Mouse (Mus musculus) embryonic facial prominence, embryonic 12.5 days (tissue): ENCODE measurements around the gene Ccp110. TPM values are rescaled to one million over a fixed set of nuclear protein-coding genes. Genes with fewer than 3 reads are reported as not detected.

Experiments
- ATAC-seq: fragments of 200-750 bp; cut with Nextera tagmentation; 2 replicates; pipeline ENCODE4 v1.8.0; 2017; ENCODE audit not compliant: insufficient number of reproducible peaks, insufficient read depth, low FRiP score, low TSS enrichment
- H3K27ac ChIP-seq: fragments of 300-500 bp; sonication (generic); 2 replicates; pipeline ENCODE4 v1.5.1; 2016; ENCODE audit warnings: mild to moderate bottlenecking
- H3K27me3 ChIP-seq: fragments of 300-500 bp; sonication (generic); 2 replicates; pipeline ENCODE4 v1.6.1; 2016; ENCODE audit warnings: mild to moderate bottlenecking, moderate library complexity
- H3K36me3 ChIP-seq: fragments of 300-500 bp; sonication (generic); 2 replicates; pipeline ENCODE4 v1.6.1; 2016; ENCODE audit warnings: mild to moderate bottlenecking
- H3K4me1 ChIP-seq: fragments of 300-500 bp; sonication (generic); 2 replicates; pipeline ENCODE4 v1.6.1; 2016
- H3K4me2 ChIP-seq: fragments of 300-500 bp; sonication (generic); replicated peaks from 2 replicates; pipeline ENCODE4 v1.6.1; 2016; ENCODE audit warnings: mild to moderate bottlenecking, moderate library complexity
- H3K4me3 ChIP-seq: fragments of 300-500 bp; sonication (generic); 2 replicates; pipeline ENCODE4 v1.5.1; 2016; ENCODE audit warnings: mild to moderate bottlenecking
- H3K9ac ChIP-seq: fragments of 300-500 bp; sonication (generic); 2 replicates; pipeline ENCODE4 v1.6.1; 2016; ENCODE audit warnings: mild to moderate bottlenecking, moderate library complexity
- H3K9me3 ChIP-seq: fragments of 300-500 bp; sonication (generic); 2 replicates; pipeline ENCODE4 v1.6.1; 2016; ENCODE audit warnings: mild to moderate bottlenecking, moderate library complexity
- WGBS: fragments of 180-500 bp; shearing (Covaris S2); methylation state at CpG from one replicate; pipeline ENCODE4 v1.1.7; 2016; 5-methylcytosine and 5-hydroxymethylcytosine counted together
- polyA plus RNA-seq: library from polyadenylated mRNA; unstranded; fragments of >200 nt; fragmentation: Nextera tagmentation; extraction: Ambion mirVana; gene quantifications from 2 replicates; pipeline ENCODE4 v1.2.1, GENCODE M21; 2016

Ccp110 gene
- polyA plus RNA-seq, 1 experiment from 2014 or later: 34.3 TPM

DNA sequence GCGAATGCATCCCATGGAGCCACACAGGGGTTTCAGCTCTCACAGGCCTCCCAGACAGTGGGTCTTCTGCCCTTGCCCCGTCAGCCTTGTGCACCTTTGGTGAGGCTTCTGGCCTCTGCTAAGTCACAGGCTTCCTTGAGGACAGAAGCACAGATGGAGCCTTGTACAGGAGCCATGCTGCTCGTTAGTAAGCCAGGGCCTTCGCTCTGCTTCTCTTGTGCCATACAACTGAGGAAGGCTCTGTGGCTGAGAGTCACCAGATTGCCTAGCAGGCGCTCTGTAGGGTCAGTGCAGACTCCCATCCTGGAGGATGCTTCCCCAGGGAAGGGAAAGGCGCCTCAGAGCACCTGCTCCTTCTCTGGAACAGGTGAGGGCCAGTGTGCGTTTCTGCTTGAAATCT lies 63.6 kb downstream of the Ccp110 start:
- no peaks in the 10 kb centered on the region for H3K27me3 ChIP-seq
- no peak overlapping the region for H3K9ac ChIP-seq
- 80% methylated on average over 7 of the region's 7 CpGs for WGBS
- peaks cover 32% of the 10 kb centered on the region for H3K36me3 ChIP-seq
- ATAC-seq: 0 out of 2 replicates have a peak, but pooled peaks have one; percentile 45
- H3K9me3 ChIP-seq: no peaks in the 10 kb centered on the region
- H3K4me1 ChIP-seq: no peaks in the 10 kb centered on the region
- H3K4me3 ChIP-seq: no peak overlapping the region
- no peak overlapping the region for H3K27ac ChIP-seq
- no peak overlapping the region for H3K4me2 ChIP-seq

DNA sequence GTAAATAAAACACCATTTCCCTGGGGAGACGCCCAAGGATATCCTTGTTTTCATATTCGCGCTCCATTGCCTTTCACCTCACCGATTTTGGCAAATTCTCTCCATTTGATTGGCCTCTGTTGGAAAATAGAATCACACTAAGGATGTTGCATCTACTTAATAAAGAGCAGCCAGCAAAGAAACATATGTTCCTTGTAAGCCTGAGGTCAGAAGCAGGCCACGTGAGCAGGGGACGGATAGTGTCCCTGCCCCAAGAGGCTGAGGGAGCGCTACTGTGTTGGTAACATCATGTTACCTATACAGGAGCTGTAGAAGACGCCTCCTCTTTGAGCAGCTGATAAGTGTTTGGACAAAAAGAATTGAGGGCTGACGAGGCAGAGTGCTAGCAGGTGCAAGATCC lies 64.1 kb downstream of the Ccp110 start:
- H3K9me3 ChIP-seq: no peaks in the 10 kb centered on the region

DNA sequence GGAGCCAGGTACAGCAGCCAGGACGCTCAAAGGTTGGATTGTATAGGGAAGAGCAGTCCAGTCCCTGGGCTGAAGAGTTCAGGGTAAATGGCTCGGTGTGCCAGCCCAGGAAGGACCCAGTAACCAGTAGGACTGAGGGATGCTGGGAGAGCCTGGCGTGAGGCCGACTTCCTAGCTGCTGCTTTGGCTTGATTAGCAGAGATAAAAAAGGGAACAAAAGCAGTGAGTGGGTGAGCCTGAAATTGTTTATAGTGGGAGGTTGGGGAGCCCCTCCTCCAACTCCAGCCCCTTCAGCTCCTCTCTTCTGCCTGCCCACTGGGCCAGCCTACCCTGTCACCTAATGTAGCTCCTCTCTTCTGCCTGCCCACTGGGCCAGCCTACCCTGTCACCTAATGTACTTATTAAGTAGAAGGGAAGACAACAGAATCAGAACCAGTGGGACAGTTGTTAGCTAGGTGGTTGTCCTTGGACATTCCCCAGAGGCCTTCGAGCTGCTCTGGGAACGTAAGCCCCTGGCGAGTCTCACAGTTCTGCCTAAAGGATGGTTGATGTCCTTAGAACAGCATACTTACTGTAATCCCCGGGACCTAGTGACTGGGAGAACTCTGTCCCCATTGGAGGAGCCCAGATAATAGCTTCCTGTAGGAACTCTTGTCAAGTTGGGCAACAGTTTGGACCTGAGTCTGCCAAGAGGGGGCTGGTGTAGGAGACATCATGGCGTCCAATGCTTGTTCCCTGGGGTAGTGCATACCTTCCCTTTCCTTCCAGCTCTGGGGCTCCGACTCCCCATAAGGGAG lies 65.4 kb downstream of the Ccp110 start:
- H3K36me3 ChIP-seq: peaks cover 38% of the 10 kb centered on the region
- 88% methylated on average over 10 of the region's 10 CpGs for WGBS

More for the DNA sequence above, 64.1 kb downstream of the Ccp110 start:
- Histone ChIP-seq H3K36me3 (peaks cover 37% of the 10 kb centered on the region), H3K27ac (no peak overlapping the region), H3K27me3 (no peaks in the 10 kb centered on the region), H3K4me3 (no peak overlapping the region), H3K4me1 (no peaks in the 10 kb centered on the region), H3K9ac (no peak overlapping the region), H3K4me2 (no peak overlapping the region)
- no peak for ATAC-seq
- 75% methylated on average over 9 of the region's 9 CpGs for WGBS

DNA sequence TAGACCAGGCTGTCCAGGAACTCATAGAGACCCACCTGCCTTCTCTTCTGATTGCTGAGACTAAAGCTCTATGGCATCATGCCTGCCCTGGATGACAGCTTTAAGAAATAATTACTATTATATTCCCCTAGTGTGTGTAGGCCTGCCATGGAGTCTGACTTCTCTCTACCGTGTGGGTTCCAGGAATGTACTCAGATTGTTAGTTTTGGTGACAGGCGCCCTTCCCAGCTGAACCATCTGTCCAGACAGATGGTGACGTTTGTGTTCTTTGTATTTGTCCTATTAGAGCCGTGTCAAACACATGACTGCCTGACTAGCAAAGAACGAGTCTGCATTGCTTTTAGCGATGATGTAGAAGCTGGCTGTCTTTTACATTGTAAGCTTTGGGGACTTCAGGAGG lies 66.2 kb downstream of the Ccp110 start:
- Histone ChIP-seq H3K4me3 (no peak overlapping the region), H3K27me3 (no peaks in the 10 kb centered on the region)
- no peak for ATAC-seq

More for the DNA sequence above, 65.4 kb downstream of the Ccp110 start:
- H3K4me3 ChIP-seq: no peak overlapping the region
- no peaks in the 10 kb centered on the region for H3K9me3 ChIP-seq
- H3K27me3 ChIP-seq: no peaks in the 10 kb centered on the region
- H3K4me1 ChIP-seq: no peaks in the 10 kb centered on the region
- no peak for ATAC-seq
- no peak overlapping the region for H3K27ac ChIP-seq
- no peak overlapping the region for H3K4me2 ChIP-seq
- H3K9ac ChIP-seq: no peak overlapping the region

DNA sequence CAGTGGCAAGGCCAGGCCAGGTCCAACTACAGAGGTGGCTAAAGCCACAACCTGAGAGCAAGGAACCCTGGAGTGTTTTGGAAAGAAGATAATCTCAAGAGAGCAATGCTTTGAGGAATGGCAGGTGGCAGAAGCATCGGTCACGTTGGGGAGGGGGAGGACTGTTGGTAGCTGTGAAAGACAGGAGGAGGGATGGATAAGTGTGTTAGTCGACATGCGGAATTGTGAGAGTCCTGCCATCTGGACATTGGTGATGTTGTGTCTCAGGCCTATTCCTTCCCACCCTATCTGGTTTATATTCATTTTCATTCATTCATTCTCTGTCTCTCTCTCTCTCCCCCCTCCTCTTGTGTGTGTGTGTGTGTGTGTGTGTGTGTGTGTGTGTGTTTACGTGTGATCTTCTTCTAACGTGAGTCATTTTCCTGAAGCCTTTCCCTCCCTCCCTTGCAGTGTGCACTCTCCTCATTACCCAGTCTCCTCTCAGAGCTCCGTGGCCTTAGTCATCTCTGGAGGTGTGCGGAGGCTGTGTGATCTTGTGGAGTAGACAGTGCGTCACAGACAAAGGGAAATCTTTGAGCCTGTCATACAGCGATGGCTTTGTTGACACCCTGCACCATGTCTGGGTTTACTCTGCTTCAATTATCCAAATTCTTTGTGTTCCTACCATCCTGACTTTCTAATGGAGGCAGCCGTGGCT lies 71.1 kb downstream of the Ccp110 start:
- Histone ChIP-seq H3K4me1 (no peaks in the 10 kb centered on the region), H3K27ac (no peak overlapping the region), H3K9ac (no peak overlapping the region), H3K9me3 (no peaks in the 10 kb centered on the region), H3K4me3 (no peak overlapping the region), H3K36me3 (peaks cover 33% of the 10 kb centered on the region), H3K4me2 (no peak overlapping the region), H3K27me3 (no peaks in the 10 kb centered on the region)
- WGBS: 85% methylated on average over 11 of the region's 11 CpGs
- no peak for ATAC-seq

More for the DNA sequence above, 66.2 kb downstream of the Ccp110 start:
- peaks cover 43% of the 10 kb centered on the region for H3K36me3 ChIP-seq
- no peaks in the 10 kb centered on the region for H3K9me3 ChIP-seq
- no peaks in the 10 kb centered on the region for H3K4me1 ChIP-seq
- no peak overlapping the region for H3K27ac ChIP-seq
- 81% methylated on average over 6 of the region's 6 CpGs for WGBS
- no peak overlapping the region for H3K9ac ChIP-seq
- H3K4me2 ChIP-seq: no peak overlapping the region

DNA sequence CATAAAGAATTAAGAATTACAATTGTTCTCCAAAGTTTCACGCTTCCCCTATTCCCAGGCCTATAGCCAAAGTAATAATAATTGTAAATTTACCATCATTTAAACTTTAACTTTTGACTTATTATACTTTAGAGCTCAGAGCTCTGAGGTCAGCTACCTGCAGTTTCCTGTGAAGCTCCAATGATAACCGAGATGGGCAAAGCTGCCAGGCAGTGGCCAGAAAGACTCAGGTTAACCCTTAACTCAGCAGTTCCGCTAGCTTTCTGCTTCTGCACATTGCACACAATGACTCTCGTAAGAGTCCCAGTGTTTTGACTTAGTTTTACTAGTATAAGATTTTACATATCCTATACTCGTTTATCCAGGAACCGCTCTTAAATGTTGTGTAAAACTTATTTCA lies 73.7 kb downstream of the Ccp110 start:
- no peaks in the 10 kb centered on the region for H3K4me1 ChIP-seq
- 87% methylated on average over 6 of the region's 6 CpGs for WGBS

More for the DNA sequence above, 73.7 kb downstream of the Ccp110 start:
- Histone ChIP-seq H3K9me3 (no peaks in the 10 kb centered on the region), H3K9ac (no peak overlapping the region), H3K27ac (no peak overlapping the region), H3K36me3 (peaks cover 30% of the 10 kb centered on the region), H3K4me3 (no peak overlapping the region), H3K27me3 (no peaks in the 10 kb centered on the region), H3K4me2 (no peak overlapping the region)
- ATAC-seq: no peak

Other genes starting within 250 kb of the Ccp110 start
- 4.8 and 5.2 TPM in 2 replicates for gene Itpripl2, start 220.6 kb upstream of the Ccp110 start, polyA plus RNA-seq
- 87.2 and 90.4 TPM in 2 replicates for gene Coq7, start 179.2 kb upstream of the Ccp110 start, polyA plus RNA-seq
- gene Tmc7, start 127.8 kb upstream of the Ccp110 start, polyA plus RNA-seq: 6.2 TPM in 2 replicates
- 0.12 and 0.20 TPM in 2 replicates for gene Tmc5, start 115.3 kb upstream of the Ccp110 start, polyA plus RNA-seq
- 79.3 and 80.6 TPM in 2 replicates for gene Gde1, start 6.8 kb upstream of the Ccp110 start, polyA plus RNA-seq
- 76.5 and 81.1 TPM in 2 replicates for gene Vps35l, start 27.7 kb downstream of the Ccp110 start, polyA plus RNA-seq
- gene Iqck, start 143.2 kb downstream of the Ccp110 start, polyA plus RNA-seq: 3.1 and 3.5 TPM in 2 replicates
- gene Knop1, start 143.7 kb downstream of the Ccp110 start, polyA plus RNA-seq: 118 and 120 TPM in 2 replicates